Comparison of ENCODE assay signal across 28 mouse cellular contexts in genomic region chr6:143634334-143634733, GRCm38 (mm10).
DNase-seq lines count a peak whose midpoint lies in the region; ATAC-seq and TF ChIP-seq lines count a peak whose summit lies in the region.
"Had no signal": no experiment of that assay in that cellular context is flagged by ENCODE, and none has a peak within 500 bp of the region (broad histone marks: within the 10 kb centered on the region; RNA-seq: fewer than 3 reads in every experiment).

No protein-coding gene starts in this region.

- ATAC-seq in liver, embryonic 14.5 days (ENCODE audit: insufficient read depth): no peak
- ATAC-seq in megakaryocyte progenitor cell, adult 5-6 weeks (replicated peaks; ENCODE audit: poor library complexity): no peak
- ATAC-seq: CD4-positive, CD25-positive, alpha-beta regulatory T cell, adult 4 months; forebrain, embryonic 13.5 days; hindbrain, postnatal 0 days had no signal

- TF ChIP-seq CTCF in liver, embryonic 14.5 days (IDR thresholded peaks at IDR 0.05; ENCODE audit: low read depth): no peak

- DNase-seq in kidney, adult 18-20 months: peak; percentile 28
- DNase-seq in kidney, postnatal 10 days: no peak
- peak; percentile 22 for DNase-seq in retina, embryonic 14.5 days (ENCODE audit: low spot score)
- no peak for DNase-seq in retina, postnatal 1 day
- peak in 2 of 3 experiments; percentile 2 to 11 for DNase-seq in liver, embryonic 14.5 days (ENCODE audit: low read depth in 3 of 3, low spot score in 3 of 3)
- no peak for DNase-seq in frontal cortex, adult 2 months (ENCODE audit: extremely low spot score in 1 of 2, low spot score in 1 of 2)
- DNase-seq: adrenal gland, postnatal 25 days; cerebellum, adult 11-12 months; cerebellum, postnatal 10 days; gastrocnemius, postnatal 25 days; lung, adult 2 months; lung, postnatal 10 days; midbrain, embryonic 14.5 days; right cerebral cortex, postnatal 25 days; spleen, adult 18-20 months; thymus, postnatal 14 days had no signal

- H3K36me3 ChIP-seq in liver, embryonic 14.5 days (replicated peaks; ENCODE audit: control insufficient read depth, insufficient read depth, low read depth): no peaks in the 10 kb centered on the region
- H3K36me3 ChIP-seq: heart, embryonic 10.5 days; heart, embryonic 15.5 days; hindbrain, embryonic 12.5 days; limb, embryonic 13.5 days had no signal

- H3K27ac ChIP-seq in liver, embryonic 14.5 days: no peak overlapping the region
- H3K27ac ChIP-seq: forebrain, embryonic 13.5 days; heart, embryonic 10.5 days; heart, embryonic 15.5 days; hindbrain, embryonic 12.5 days; hindbrain, postnatal 0 days; kidney, postnatal 0 days; layer of hippocampus, adult 2 months; limb, embryonic 13.5 days; macrophage had no signal

- H3K27me3 ChIP-seq in liver, embryonic 14.5 days (ENCODE audit: control insufficient read depth, insufficient read depth, low read length): no peaks in the 10 kb centered on the region
- H3K27me3 ChIP-seq: forebrain, embryonic 13.5 days; heart, embryonic 15.5 days; hindbrain, embryonic 12.5 days had no signal

- 66% methylated on average over 10 of the region's 10 CpGs for WGBS in liver, embryonic 14.5 days (ENCODE audit: insufficient replicate concordance)

- H3K4me2 ChIP-seq in liver, embryonic 14.5 days (ENCODE audit: low read depth): no peak overlapping the region
- H3K4me2 ChIP-seq: forebrain, embryonic 13.5 days; heart, embryonic 15.5 days; hindbrain, embryonic 12.5 days; limb, embryonic 13.5 days had no signal

- H3K4me1 ChIP-seq in liver, embryonic 14.5 days (replicated peaks; ENCODE audit: control insufficient read depth in 2 of 2, insufficient read depth in 2 of 2, low read length in 1 of 2): peaks cover 0 to 2% of the 10 kb centered on the region in 2 experiments; a peak in 2 of 4 replicates
- H3K4me1 ChIP-seq: hindbrain, embryonic 12.5 days had no signal

- no peak overlapping the region for H3K9ac ChIP-seq in liver, embryonic 14.5 days (replicated peaks)
- H3K9ac ChIP-seq: forebrain, embryonic 13.5 days; heart, embryonic 15.5 days; hindbrain, embryonic 12.5 days; limb, embryonic 13.5 days had no signal

- H3K4me3 ChIP-seq in liver, embryonic 14.5 days (ENCODE audit: insufficient read depth in 1 of 2, low read depth in 2 of 2, low read length in 2 of 2): no peak overlapping the region
- H3K4me3 ChIP-seq: erythroblast, embryonic 14.5 days; forebrain, embryonic 13.5 days; heart, embryonic 10.5 days; heart, embryonic 15.5 days; hindbrain, embryonic 12.5 days; layer of hippocampus, adult 2 months; limb, embryonic 13.5 days had no signal

- no peaks in the 10 kb centered on the region for H3K9me3 ChIP-seq in liver, embryonic 14.5 days (ENCODE audit: control insufficient read depth, low read length)
- H3K9me3 ChIP-seq: forebrain, embryonic 13.5 days; heart, embryonic 10.5 days; heart, embryonic 15.5 days; hindbrain, embryonic 12.5 days; limb, embryonic 13.5 days had no signal

- TF ChIP-seq EP300 in liver, embryonic 14.5 days (IDR thresholded peaks at IDR 0.05; ENCODE audit: low read depth): no peak

Comparison
In these comparisons a context has a peak if more than half of its experiments do, and no peak if none do; other contexts are left out.
1. DNase-seq: peak in kidney, adult 18-20 months (single experiment), retina, embryonic 14.5 days (single experiment) and liver, embryonic 14.5 days (2 of 3); none in kidney, postnatal 10 days (single experiment), retina, postnatal 1 day (single experiment) and frontal cortex, adult 2 months (0 of 2).